Mouse (Mus musculus): ENCODE results near the gene Kmt2d. TPM values are rescaled to one million over a fixed set of nuclear protein-coding genes. Genes with fewer than 3 reads are reported as not detected.

Kmt2d gene
- 9.8 and 13.0 TPM in 2 replicates for polyA plus RNA-seq (2021; fragmentation: Nextera tagmentation)
- long read RNA-seq, experiment 1, partial matches to known transcripts, result 1 of 4 reads
- long read RNA-seq, experiment 1, other reads (novel, unspliced or antisense), result 3 of 4 reads
- long read RNA-seq, experiment 2, partial matches to known transcripts, result 0 of 43 reads
- long read RNA-seq, experiment 2, other reads (novel, unspliced or antisense), result 43 of 43 reads

DNA sequence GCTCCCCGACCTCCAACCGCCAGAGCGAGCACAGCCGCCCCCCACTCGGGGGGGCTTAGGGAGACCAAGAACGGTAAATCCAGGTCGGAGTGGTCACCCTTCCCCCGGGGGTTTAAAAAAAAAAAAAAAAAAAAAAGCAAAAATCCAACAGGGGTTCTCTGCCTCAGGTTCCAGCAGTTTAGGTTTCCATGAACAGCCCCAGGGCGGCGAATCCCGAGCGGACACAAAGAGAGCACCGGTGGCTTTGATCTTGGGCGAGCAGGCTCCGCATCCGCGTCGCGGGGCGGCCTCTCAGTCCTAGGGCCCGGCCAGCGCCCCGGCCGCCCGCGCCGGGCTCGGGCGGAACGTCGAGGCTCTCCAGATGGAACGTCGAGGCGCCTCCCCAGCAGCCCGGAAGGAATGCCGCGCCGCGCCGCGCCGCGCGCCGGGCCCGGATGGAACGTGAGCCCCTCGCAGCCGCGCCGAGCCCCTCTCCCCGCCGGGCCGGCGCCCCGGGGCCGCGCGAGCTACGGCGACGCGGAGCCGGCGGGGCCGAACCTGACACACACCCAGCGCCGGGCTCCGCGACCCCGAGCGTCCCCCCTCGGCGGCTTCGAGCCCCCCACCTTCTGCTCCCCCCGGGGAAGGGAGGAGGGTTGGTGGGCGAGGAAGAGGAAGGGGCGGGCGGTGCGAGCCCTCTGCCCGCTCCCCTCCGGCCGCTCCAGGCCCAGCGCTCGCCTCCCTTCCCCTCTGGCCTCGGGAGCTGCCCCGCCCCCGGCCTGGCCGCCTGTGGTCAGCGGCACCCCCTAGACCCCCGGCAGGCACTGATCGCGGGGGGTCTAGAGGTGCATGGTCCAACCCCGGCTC is at the start of gene Kmt2d:
Gene Kmt2d, minus strand, starts transcription at position 135 of the 846 bp plus-strand sequence.

DNA sequence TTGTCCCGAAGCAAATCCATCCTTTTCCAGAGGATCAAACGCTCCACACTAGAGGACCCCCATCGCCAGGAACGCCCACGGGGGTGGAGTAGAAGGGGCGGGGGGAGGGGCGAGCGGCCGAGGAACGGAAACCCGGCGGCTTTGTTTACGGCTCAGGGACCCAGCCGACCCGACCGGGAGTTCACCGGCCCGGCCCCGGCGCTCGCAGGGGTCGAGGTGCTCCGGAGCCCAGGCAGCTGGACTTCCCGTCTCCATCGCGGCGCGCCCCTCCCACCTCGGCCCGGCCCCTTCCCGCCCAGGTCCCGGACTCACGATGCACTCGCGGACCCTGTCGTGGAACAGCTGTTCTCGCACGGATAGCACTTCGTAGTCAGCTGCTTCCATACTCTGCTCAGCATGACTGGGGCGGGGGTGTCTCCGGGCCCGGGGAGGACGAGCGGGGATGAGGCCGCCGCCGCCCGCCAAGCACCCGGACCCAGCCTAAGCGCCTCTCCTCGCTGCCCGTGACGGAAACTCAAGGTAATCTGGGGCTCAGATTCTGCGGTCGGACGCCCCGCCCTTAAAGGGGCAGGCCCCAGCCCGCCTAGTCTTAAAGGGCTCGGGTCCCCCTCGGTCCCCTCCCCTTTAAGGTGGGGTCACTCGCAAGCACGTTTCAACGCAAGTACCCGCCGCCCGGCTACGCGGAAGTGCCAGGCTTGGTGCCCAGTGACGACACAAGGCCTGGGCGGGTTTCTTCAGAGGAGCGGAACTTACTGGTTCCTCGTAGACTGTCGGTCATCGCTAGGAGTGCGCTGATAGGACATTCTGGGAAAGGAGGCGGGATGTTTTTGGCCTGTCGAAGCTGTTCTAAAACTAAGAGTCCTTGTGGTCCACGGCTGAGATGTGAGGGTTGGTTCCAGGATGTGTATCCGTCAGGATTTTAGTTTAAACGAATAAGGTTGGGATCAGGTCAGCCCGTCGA is 46.8 kb upstream of the Kmt2d start, which contains the start of gene Lmbr1l:
Gene Lmbr1l, minus strand, starts transcription at position 694 of the 961 bp plus-strand sequence.

DNA sequence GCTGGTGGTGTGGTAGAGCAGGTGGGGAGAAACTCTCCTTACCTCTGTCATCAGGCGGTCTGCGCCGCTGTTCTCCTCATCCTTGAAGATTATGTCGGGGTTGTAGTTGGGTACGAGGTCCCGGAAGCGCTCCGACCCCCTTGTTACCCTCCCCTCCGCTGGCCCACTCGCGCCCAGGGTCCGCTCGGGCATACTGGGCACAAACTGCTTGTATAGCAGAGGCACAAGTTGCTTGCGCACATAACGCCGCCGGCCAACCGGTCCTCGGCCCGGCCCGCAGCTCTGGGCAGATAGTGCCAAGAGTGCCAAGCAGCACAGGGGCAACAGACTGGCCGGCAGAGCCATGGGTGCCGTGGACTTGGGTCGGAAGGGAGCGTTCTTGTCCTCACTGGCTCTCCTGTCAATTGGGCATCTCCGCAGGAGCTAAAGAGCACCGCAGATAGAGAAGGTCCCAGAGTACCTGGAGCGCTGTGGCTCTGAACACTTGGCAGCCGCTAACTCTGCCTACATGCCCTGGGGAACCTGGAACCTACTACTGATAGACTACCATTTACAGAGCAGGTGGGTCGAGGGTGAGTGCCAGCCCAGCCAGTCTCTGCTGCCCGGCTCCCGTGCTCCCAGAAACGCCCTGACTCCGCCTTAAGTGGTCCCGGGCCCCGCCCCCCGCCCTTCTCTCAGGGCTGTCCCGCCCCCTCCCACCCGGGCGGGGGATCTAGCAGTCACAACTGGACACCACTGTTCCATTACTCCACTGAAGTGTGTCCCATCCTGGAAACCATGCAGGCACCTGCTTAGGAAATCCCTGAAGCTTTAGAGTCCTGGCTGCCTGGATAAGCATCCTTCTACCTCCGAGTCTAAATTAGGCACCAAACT is 27.2 kb upstream of the Kmt2d start, which contains the start of gene Dhh:
Gene Dhh, minus strand, starts transcription at position 613 of the 873 bp plus-strand sequence.

DNA sequence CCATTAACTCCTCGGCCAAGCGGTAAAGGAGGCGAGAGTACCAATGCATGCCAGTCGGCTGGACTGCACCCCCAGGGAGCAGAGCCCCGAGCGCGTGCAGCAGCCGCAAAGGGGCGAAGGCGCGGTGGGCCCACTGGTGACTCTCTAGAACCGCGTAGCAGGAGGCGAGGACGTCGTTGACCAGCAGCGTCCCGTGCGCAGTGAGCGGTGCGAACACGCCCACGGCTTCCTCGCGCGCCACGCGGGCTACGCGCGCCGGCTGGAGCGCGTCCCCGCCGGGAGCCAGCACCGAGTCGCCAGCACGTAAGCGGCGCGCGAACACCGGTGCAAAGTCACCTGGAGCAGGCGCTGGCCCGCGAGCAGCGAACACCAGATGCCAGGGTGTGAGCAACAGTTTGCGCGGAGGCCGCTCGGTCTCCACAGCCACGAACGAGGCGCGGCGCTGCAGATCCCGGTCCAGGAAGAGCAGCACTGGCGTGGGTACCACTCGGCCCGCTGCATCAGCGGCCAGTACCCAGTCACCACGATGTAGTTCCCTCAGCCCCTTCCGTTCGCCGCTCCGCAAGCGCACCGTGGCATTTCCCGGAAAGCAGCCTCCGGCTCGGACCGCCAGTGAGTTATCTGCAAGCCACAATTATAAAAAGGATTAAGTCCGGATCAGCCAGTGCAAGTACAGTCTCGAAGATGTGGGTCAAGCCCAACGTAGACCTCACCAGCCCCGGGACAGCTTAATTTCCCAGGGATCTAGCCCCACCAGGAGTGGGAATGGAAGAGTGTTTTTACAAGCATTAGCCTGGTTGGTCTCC is 23.1 kb upstream of the Kmt2d start, which contains the start of gene Rhebl1:
Gene Rhebl1, minus strand, starts transcription at position 601 of the 806 bp plus-strand sequence.

DNA sequence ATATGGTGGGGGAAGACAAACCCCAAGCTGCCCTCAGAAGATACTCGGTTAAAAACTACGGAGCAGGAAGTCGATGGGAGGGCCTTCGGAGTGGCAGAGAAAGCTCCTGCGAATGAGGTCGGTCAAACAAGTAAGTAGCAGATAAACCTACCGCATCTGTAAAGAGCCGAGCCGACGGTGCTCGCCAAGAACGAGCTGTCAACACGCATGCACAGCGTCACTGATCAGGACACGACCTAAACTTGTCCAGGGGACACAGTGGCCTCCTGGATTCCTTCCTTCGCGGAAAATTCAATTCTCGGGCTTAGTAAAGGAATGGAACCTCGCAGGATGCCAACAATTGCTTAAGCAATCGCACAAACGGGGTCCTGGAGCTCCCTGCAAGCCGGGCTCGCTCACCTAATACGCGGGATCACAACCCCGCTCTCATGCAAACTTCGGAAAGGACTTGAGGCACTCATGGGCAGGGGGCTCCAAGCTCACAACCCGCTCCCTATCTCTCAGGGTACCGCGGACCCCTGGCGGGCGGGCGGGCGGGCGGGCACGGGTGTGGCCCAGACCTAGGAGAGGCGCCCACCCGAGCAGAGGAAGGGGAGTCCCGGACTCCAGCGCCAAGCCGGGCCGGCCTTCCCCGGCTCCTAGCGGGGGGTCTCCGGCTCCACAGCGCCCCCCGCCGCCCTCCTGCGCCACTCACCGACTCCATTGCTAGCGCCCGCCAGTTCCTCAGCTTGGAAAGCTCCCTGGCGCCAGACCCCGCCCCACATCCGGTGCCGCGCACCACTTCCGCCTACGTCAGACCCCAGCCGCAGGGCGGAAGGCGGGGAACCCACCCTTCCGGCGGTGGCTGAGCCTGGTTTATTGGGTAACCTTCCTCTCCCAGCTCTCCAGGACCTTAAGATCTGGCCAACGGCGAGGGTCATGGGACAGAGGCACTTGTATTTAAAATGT is 40.0 kb downstream of the Kmt2d start, which contains the start of gene Prkag1:
Gene Prkag1, minus strand, starts transcription at position 786 of the 948 bp plus-strand sequence.

DNA sequence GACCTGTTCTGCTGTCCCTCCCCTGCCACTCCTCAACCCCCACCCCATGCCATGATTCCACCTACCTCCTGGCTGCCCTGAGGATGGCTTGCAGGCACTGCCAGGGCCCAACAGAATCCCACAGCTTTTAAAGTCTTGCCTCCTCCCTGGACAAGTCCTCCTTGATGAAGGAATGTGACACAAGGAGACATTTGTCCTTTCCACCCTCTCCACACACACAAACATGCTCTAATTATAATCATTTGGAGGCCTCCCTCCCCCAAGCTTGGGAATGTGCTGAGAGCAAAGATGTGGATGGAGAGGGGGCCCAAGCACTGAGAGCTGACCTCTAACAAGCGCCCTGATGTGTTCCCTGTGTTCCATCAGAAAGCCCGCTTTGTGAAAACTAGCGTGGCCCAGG is 61.6 kb downstream of the Kmt2d start, which contains the start of gene Ddn:
Gene Ddn, minus strand, starts transcription at position 101 of the 400 bp plus-strand sequence.

DNA sequence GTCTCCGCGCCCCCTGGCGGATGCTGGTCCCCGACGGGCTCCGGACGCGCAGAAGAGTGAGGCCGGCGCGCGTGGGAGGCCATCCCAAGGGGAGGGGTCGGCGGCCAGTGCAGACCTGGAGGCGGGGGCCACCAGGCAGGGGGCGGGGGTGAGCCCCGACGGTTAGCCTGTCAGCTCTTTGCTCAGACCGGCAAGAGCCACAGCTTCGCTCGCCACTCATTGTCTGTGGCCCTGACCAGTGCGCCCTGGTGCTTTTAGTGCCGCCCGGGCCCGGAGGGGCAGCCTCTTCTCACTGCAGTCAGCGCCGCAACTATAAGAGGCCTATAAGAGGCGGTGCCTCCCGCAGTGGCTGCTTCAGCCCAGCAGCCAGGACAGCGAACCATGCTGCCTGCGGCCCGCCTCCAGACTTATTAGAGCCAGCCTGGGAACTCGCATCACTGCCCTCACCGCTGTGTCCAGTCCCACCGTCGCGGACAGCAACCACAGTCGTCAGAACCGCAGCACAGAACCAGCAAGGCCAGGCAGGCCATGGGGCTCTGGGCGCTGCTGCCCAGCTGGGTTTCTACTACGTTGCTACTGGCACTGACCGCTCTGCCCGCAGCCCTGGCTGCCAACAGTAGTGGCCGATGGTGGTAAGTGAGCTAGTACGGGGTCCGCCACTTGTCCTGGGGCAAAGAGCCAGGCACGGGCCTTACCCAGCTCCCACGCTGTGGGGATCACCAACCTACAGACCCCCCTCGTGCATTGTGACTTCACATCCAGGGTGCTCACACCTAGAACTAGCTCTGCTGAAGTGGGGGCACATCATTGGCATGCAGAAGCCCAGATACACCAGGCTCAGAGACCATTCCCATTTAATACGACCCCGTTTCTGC is 81.1 kb downstream of the Kmt2d start, which contains the start of gene Wnt1:
Gene Wnt1, plus strand, starts transcription at position 197 of the 875 bp plus-strand sequence.

Other genes with a start within 250 kb of the Kmt2d start
- gene Cacnb3, start 240.4 kb downstream of the Kmt2d start, polyA plus RNA-seq (2021; fragmentation: Nextera tagmentation), result 69.9 and 113 TPM in 2 replicates
- 21.4 and 22.1 TPM in 2 replicates for gene Ddx23, start 208.3 kb downstream of the Kmt2d start, polyA plus RNA-seq (2021; fragmentation: Nextera tagmentation)
- 18.2 and 20.5 TPM in 2 replicates for gene Rnd1, start 193.7 kb downstream of the Kmt2d start, polyA plus RNA-seq (2021; fragmentation: Nextera tagmentation)
- gene Ccdc65, start 163.0 kb downstream of the Kmt2d start, polyA plus RNA-seq (2021; fragmentation: Nextera tagmentation), result 8.6 and 9.4 TPM in 2 replicates
- 3.7 and 4.3 TPM in 2 replicates for gene Fkbp11, start 143.0 kb downstream of the Kmt2d start, polyA plus RNA-seq (2021; fragmentation: Nextera tagmentation)
- gene Arf3, start 108.0 kb downstream of the Kmt2d start, polyA plus RNA-seq (2021; fragmentation: Nextera tagmentation), result 83.7 and 260 TPM in 2 replicates
- 0.10 TPM in 1 of 2 replicates, not detected in the other for gene Wnt10b, start 93.1 kb downstream of the Kmt2d start, polyA plus RNA-seq (2021; fragmentation: Nextera tagmentation)
- 0.93 and 1.6 TPM in 2 replicates for gene Wnt1, start 81.3 kb downstream of the Kmt2d start, polyA plus RNA-seq (2021; fragmentation: Nextera tagmentation)
- 59.9 and 75.6 TPM in 2 replicates for gene Ddn, start 61.7 kb downstream of the Kmt2d start, polyA plus RNA-seq (2021; fragmentation: Nextera tagmentation)
- 67.4 and 70.2 TPM in 2 replicates for gene Prkag1, start 39.7 kb downstream of the Kmt2d start, polyA plus RNA-seq (2021; fragmentation: Nextera tagmentation)
- gene Rhebl1, start 23.3 kb upstream of the Kmt2d start, polyA plus RNA-seq (2021; fragmentation: Nextera tagmentation), result 9.0 and 9.2 TPM in 2 replicates
- 0.10 and 0.11 TPM in 2 replicates for gene Dhh, start 27.3 kb upstream of the Kmt2d start, polyA plus RNA-seq (2021; fragmentation: Nextera tagmentation)
- gene Lmbr1l, start 47.0 kb upstream of the Kmt2d start, polyA plus RNA-seq (2021; fragmentation: Nextera tagmentation), result 1.4 and 1.8 TPM in 2 replicates
- gene Tuba1b, start 63.4 kb upstream of the Kmt2d start, polyA plus RNA-seq (2021; fragmentation: Nextera tagmentation), result 1,314 and 1,433 TPM in 2 replicates
- not detected in 2 replicates for gene Gm49450, start 82.3 kb upstream of the Kmt2d start, polyA plus RNA-seq (2021; fragmentation: Nextera tagmentation)
- gene Tuba1a, start 82.5 kb upstream of the Kmt2d start, polyA plus RNA-seq (2021; fragmentation: Nextera tagmentation), result 2,725 and 3,450 TPM in 2 replicates
- 2.0 and 2.2 TPM in 2 replicates for gene Tuba1c, start 158.7 kb upstream of the Kmt2d start, polyA plus RNA-seq (2021; fragmentation: Nextera tagmentation)
- 1.9 and 2.1 TPM in 2 replicates for gene Prph, start 184.0 kb upstream of the Kmt2d start, polyA plus RNA-seq (2021; fragmentation: Nextera tagmentation)
- gene Troap, start 203.4 kb upstream of the Kmt2d start, polyA plus RNA-seq (2021; fragmentation: Nextera tagmentation), result 0.09 TPM in 1 of 2 replicates, not detected in the other
- gene C1ql4, start 216.6 kb upstream of the Kmt2d start, polyA plus RNA-seq (2021; fragmentation: Nextera tagmentation), result not detected in 2 replicates
- gene Dnajc22, start 222.0 kb upstream of the Kmt2d start, polyA plus RNA-seq (2021; fragmentation: Nextera tagmentation), result 0.32 TPM in 1 of 2 replicates, not detected in the other